Mouse (Mus musculus) adrenal gland, postnatal 25 days (tissue): ENCODE results near the gene Cbll1. TPM values are rescaled to one million over a fixed set of nuclear protein-coding genes. Genes with fewer than 3 reads are reported as not detected.

ENCODE experiments used
- DNase-seq: peaks from one replicate; pipeline ENCODE4 v3.0.0; 2021; ENCODE audit warnings: mixed read lengths
- long read RNA-seq: library from polyadenylated mRNA; stranded (forward); transcript quantifications from one replicate; pipeline ENCODE4 v2.0.0, GENCODE M21; 2021
- total RNA-seq: library from RNA; stranded (reverse); gene quantifications from 2 replicates; pipeline ENCODE4 v1.2.3, GENCODE M21; 2021

Cbll1 gene
- total RNA-seq, result 16.6 and 18.4 TPM in 2 replicates
- long read RNA-seq, partial matches to known transcripts, result 0 of 2 reads
- long read RNA-seq, other reads (novel, unspliced or antisense), result 1 of 2 reads

DNA sequence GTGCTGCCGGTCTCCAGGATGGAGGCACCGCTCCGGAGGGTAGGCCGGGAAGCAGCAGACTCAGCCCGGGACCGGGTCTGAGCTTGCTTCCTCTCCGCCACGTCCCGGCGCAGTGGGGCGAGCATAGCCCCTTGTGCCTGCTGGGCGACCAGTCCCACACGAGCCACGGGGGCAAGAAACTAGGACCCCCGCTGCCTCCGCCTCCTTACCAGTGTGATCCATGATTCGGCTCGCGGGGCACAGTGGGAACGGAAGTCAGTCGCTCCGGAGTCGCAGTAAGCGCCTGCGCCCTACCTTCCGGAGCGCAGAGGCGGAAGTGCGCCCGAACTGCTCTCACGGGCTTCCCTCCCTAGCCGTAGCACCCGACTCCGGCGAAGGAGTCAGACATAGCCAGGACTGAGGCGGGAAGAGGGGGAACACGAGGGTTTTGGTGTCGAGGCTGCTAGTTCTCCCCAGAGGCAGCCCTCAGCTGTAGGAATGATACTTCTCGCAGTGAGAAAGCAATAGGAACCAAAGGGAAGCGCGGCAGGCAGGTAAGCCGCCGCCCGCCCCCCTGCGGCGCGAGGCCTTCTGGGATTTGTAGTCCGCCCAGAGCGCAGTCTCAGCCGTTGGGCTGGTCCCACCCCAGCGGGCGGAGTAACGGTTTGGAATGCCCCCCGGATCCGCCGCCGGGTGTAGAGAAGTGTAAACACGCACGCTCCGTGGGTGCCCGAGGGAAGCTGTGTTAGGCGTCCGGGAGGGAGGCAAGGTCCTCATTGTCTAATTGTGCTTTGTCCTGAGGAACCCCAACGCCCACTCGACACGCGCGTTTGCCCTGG is at the start of gene Cbll1:
Gene Cbll1 (minus strand): TSS at position 303 of the 818 bp plus-strand sequence.
- DNase-seq, result peak; percentile 96

DNA sequence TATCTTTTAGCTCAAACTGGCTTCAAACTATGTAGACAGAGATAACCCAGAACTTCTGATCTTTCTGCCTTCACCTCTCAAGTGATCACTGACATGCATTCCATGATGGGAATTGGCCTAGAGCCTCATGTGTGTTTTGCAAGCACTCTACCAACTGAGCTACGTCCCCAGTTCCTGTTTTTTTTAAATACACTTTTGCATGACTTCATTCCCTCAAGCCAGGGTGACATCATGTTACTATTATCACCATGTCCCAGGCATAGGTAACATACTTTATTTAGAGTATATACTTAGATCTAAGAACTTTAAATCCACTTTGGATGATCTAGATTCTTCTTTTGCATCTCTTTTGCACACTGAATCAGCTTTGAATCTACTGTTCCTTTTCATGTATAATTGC is 46.6 kb upstream of the Cbll1 start:
- DNase-seq, result no peak

DNA sequence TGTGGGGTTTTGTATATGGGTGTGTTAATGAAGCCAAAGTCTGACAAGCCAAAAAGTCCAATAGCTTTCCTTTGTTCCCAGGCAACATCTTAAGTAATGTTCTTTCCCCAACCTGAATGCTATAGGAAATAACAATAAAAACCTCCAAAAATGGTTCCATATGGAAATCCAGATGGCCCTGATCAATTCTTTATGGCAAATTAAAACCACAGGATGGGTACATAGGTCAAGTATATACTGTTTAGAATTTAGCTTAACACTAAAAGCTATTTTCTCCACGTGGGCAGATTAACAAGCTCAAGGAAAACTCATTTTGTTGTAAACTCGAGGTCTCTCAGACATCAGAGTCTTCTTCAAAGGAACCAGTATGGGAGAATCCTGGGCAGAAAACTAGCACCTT is 45.8 kb upstream of the Cbll1 start:
- no peak for DNase-seq

DNA sequence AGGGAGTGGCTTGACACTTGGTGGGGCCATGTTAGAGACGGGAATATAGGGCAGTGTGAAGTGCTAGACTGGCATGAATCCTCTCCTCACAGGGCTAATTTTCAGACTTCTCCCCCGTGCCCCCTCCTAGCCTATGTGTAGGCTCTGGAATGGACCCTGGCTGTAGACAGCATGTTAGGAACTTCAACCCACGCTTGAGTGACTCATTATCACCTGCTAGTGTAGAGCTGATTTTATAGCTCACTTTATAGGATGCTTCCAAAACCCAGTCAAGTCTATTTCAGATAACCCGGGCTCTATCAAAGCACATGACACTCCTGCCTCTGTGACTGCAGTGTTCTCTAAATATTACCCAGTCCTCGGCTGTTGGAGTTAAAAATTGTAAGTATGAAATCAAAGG is 42.1 kb upstream of the Cbll1 start:
- no peak for DNase-seq

DNA sequence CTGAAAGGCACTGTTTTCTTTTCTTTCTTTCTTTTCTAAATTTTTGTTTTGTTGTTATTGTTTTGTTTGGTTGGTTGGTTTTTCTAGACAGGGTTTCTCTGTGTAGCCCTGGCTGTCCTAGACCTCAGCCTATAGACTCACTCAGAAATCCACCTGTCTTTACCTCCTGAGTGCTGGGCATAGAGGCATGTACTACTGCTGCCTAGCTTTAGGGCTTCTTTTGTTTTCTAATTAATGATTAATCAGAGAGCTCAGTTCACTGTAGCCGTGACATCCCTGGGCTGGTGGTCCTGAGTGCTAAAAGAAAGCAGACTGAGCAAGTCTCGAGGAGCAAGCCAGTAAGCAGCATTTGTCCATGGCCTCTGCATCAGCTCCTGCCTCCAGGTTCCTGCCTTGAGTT is 40.4 kb upstream of the Cbll1 start:
- no peak for DNase-seq

DNA sequence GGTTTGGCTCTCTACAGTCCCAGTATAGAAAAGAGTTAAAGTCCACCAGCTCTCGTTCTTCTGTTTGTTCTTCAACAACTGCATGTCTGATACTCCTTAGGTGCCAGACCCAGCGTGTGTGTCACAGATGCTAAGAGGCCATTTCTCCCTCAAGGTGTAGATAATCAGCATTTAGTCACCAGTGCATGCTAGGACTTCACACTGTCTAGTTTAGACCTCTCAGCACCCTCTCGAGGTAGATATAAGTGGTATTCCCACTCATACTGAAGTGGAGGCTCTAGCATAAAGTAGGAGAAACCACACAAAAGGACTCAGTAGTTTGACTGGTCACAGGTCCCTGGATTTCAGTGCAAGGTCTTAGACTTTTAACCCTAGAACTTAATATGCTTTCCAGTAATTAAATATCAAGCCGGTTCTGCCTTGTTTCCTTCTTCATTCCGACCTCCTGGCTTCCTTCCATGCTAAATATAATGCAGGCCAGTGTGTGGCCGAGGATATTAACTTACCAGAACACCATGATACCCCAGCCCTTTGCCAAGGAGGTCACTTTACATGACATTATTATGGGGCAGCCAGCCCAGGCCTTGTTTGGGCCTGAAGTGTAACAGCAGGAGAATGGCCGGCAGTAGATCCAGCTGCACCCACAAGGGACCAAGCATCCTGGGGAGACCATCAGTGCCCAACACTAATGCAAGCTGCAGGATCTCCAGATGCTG is 38.3 kb upstream of the Cbll1 start:
- DNase-seq, result no peak

DNA sequence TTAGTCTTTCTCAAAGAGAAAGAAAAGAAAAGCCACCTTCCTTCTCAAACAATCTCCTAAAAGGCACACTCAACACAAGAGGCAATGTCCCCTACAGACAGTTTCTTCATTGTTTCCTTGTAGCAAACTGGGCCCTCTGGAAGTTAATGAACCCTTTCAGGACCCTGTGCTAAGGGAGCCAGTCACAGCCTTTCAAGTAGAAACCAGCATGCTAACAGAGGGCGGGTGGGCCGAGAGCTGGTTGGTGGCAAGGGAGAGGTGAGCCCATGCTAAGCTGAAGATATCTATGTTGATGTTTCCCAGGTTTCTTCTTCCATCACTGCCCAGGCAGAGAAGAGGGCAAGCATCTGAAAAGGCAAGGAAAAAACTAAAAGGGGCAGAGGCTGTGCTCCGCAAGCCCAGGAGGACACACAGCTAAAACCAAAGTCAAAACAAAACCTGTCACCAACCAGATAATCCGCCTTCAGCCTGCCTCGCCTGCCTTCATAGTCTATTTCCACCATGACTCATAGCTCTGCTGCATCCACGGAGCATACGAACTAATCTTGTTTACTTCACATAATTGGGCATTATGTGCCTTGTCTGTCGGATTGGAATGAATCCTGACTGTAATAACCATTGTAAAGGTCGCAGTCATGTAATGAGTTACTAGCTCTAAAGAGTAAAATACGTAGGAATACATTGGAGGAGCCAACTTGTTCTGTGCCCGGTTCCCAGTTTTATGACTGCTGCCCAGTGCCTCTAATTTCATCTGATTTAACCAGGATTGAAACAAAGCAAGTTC is 34.8 kb upstream of the Cbll1 start:
- no peak for DNase-seq

DNA sequence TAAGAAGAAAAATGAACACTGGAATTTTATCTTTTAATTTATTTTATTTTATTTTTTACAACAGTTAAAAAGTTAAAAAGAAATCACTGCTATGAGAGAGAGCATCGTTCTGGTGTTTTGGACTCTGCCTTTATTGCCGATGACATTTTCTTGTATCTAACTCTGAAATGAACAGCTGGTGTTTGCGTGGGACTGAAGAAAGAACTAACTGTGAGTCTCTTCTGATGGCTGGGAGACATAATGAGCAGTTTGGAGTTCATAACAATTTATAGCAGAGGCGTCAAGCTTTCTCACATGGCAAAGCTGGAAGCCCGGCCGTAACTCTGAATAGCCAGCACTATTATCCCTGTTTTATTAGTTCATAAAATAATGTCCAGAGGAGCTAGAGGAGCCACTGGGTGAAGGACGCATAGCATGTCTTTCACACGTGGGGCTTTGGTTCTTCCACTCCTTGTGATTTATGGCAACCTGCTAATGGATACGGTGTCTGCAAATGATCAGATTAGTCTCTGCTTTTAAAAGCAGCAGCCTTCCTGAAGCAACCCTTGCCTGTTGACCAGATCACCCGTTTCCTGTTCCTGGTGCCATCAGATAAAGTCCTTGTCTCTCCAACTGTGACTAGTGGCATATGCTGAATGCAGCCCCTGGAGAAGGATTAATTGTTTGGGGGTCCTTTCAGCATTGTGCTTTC is 33.9 kb upstream of the Cbll1 start:
- no peak for DNase-seq

DNA sequence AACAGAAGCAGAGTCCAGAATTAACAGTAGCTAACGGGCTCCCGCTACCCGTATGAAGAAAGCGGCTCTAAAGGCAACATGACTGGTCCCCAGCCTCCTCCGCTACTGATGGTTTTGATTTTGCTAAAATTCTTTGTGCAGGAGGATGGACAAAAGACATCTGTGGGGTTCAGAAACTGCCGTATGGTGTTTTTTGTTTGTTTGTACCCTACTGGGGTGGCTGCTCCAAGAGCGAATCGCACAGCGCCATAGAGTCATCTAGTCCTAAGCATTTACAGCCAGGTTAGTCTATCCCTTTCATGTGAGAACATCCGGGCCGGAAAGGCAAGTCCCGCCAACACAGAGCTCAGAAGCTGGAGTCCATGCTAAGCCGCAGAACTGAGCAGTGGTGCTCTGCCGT is 32.6 kb upstream of the Cbll1 start:
- no peak for DNase-seq

DNA sequence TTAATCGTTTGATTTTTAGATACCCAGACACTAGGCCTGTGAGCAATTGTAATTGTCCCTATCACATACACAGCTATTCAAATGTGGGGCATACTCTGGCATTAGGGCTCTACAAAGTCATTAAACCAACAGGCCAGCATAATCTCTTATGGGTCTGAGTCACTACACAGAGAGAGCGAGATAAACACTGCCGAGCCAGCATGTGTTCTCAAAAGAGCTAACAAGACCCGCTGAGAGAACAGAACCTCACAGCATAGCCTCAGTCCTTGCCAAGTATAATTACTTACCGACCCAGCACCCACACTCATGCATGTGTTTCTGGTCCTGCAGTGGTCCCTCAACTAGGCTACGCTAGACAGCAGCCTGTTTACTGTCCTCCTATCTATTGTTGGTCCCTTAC is 28.0 kb upstream of the Cbll1 start:
- no peak for DNase-seq

DNA sequence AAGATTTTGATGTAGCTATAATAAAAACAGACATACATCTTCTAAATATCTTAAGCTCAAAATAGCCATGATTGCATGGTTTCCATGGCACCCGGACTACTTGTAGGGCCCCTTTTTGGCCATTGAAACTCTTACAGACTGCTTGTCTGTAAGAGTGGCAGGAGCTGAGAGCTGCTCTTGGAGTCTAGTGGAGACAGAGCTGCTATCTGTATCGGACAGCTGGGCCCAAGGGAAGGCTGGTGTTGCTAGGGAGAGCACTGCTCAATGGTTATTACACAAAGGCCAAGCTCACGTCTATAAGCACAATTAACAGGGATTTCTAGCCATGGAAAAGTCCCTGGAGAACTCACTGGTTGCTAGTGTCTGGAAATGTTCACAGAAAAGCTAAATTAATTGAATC is 22.0 kb upstream of the Cbll1 start:
- DNase-seq, result no peak

DNA sequence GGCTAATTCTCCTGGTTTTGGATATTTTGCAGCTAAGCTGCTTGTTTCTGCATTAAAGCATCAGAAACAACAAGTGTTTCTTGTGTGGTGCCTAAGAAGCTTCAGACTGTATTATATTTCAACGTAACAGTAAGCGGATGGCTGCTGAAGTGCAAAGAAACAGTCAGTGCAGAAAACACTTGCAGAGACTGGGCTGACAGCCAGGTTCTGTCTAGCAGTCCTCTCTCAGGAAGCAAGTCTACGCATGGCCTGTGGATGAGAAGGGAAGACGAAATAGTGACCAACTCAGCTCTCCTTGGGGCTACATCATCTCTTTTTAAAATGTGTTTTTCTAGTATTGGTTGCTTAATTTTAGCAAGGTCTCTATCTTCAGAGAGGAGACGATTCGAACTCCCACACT is 20.7 kb upstream of the Cbll1 start:
- DNase-seq, result no peak

DNA sequence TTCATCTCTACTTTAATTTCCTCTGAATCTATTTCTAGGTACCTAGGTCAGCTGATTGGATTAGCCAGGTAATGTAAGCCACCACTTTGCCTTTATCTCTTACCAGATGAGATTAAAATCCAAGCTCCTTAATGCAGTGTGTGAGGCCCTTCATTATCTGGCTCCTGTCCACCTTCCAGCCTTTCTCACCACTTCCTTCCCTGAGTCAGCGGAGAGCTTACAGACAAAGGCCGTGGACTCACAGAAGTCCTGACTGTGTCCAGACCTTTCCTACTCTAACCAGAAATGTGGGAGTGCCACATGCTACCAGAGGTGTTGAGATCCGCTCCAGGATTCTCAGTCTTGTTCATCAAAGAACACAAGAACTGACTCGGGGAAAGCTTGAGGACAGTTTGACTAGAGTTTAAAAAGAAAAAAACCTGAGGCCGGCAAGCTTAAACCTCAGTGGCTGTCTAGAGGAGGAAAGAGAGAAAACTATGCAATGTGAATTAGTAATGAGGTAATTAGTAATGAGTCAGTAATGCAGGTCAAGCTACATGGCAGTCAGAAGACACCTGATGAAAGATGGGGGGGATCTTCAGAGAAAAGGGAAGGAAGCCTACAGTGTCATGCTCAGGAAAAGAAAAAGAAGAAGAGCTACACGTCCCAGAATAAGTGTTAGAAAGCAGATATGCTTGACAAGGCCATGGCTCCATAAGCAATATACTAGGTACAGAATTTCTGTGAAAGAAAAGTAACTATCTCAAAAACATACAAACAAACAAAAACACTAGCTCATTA is 14.5 kb upstream of the Cbll1 start:
- no peak for DNase-seq

DNA sequence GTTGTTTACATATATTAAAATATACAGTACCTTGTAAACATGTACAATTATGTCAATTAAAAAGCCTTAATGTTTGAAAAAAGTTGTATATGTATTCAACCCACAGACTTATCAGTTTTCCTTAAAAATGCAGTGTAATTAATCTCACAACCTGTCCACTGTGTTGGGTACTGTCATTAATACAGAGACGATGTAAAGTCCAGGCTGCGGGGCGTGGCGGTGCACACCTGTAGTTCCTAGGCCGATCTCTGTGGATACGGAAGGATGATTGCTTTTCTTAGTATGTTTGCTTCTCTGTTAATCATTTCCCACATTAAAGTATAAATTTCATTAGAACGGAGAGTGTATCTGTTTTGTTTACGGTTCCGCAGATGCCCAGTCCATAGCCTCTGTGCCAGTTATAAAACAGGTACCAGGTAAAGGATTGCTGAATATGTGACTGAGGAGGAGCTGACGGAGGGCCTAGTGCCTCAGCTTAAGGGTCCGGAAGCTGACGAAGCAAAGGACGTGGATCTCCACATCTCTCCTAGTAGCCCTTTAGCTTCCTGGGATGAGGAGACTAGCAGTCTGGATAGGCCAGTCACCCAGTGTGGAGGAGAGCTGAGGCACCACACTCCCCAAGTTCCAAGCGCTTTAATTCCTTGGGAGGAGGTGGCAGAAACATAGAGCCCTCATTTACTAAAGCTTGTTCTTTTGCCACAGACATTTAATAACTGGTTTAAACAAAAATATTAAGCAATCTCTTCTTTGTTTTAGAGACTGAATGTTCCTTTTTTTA is 13.4 kb upstream of the Cbll1 start:
- no peak for DNase-seq

DNA sequence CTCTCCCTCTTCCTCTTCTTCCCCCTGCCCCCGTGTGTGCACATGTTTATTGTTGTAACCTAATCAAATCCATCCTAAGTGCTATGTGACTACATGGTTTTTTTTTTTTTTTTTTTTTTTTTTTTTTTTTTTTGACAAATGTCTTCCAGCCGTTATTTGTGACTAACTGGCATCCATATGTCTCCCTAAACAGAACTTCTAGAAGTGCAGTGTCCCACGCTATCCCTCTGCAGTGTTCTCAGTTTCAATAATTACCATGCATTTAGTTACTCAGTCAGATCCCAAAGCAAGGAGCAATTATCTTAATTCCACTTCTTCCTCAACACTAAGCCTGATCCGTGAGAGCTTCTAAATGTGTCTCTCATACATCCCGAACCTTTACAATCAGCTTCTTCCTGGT is 11.8 kb upstream of the Cbll1 start:
- DNase-seq, result no peak

DNA sequence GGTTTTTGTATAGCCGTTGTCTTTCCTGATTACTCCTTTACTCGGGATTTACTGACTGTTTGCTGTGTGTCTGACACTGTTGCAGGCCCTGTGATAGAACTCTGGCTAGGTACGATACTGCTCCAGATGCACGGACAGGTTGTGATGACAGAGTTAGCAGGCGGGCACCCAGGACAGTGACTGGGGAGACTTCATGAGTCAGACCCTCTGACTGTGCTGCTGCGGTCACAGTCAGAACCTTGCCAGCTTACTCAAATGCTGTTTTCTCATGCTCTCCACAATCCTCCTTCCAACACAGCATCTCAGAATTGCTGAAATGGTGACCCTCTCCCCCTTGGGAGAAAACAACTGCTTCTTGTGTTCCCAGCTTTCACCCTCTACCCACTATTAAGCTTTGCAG is 9.1 kb upstream of the Cbll1 start:
- peak; percentile 3 for DNase-seq

DNA sequence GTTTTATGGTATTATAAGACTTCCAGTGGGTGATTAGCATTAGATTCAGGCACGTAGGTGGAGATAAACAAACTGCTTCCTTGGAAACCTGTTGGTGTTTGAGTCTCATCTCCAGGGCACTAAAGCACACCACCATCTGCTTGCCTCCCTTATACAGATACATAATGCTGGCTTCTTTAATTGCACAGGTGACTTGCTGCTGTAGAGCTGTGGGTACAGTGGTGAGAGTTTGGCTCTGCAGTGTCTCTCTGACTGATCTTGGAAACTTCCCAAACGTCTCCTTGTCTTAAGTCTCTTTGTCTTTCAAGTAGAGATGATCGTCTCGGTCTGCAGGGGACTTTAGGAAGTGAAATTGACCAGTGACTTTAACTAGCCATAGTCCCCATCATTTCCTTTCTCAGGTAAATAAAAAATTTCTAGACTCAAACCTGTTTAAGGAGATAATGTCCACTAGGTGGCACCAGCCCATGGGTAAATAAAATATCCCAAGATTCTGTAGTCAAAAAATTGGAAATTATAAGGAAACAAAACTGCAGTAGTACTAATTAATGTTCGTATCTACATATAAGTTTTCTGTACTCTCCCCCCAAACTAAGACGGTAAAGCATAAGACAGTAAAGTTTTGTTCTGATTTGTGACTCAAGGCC is 8.4 kb upstream of the Cbll1 start:
- DNase-seq, result no peak

DNA sequence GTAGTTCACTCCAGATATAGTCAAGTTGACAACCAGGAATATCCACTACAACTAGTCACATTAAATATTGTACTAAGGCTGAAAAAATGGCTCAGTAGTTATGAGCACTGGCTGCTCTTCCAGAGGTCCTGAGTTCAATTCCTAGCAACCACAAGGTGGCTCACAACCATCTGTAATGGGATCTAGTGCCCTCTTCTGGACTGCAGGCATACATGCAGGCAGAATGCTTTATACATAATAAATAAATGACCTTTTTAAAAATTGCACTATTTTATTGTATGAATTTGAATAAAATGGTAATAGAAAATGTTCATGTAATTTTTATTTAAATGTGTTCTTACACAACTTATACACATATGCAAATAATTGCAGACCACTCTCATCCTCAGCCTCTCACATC is 3.8 kb upstream of the Cbll1 start:
- no peak for DNase-seq

DNA sequence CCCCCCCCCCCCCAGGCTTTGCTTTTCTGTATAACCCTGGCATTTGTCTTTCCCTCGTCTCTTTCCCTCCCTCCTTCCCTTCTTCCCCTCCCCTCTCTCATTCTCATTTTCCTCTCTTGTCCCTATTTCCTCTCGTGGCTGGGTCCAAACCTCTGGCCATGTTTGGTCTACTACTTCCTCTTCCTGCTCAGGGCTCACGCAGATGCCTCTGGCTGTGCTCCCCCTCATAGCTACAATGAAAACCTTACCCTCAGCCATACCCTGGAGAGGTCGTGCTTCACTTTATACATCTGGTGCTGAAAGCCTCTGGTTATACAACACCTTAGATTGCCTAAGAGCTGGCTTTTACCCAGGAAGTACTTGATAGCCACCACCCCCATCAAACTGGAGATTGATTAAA is 1.9 kb upstream of the Cbll1 start:
- DNase-seq, result no peak

DNA sequence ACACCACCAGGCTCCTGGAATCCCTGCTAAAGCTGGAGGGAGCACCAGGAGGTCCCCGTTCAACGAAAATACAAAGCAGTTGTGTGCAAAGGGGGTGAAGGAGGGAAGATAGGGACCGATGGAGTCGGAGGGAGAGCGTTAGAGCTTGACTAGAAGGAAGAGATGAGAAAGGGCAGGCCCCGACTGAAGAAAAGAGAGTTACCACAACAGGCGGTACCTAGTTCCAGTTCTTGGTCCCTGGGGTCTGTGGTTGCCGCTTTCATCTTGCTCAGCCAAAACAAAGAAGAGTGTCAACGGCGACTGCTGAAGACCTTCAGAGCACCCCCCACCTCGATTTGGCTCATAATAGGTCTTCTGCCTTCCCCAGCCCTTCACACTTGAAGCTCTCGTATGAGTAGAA is 780 bp upstream of the Cbll1 start:
- no peak for DNase-seq
